Mouse (Mus musculus) brain, embryonic 14.5 days (tissue): ENCODE data around the gene Ctnnd2.

ENCODE experiments used
- CTCF ChIP-seq: fragments of 200-500 bp; IDR thresholded peaks from 2 replicates; pipeline ENCODE4 v1.5.1; 2012; ENCODE audit warnings: inconsistent platforms, mild to moderate bottlenecking, moderate library complexity, borderline replicate concordance; ENCODE audit not compliant: insufficient read depth, insufficient read length; ENCODE audit errors: extremely low read depth
- POLR2A ChIP-seq: fragments of 200-500 bp; IDR thresholded peaks from 2 replicates; pipeline ENCODE4 v1.6.1; 2012; ENCODE audit warnings: mild to moderate bottlenecking, inconsistent platforms, borderline replicate concordance; ENCODE audit not compliant: poor library complexity, insufficient read depth, insufficient read length, severe bottlenecking; ENCODE audit errors: extremely low read depth

- no peak for TF ChIP-seq CTCF
- no peak for TF ChIP-seq POLR2A
Observed at GRCm38 (mm10) chr15:30895063-30895462, 722.7 kb downstream of the Ctnnd2 start.
